Mouse (Mus musculus): ENCODE data around the gene Pla2g3.

Pla2g3 gene

DNA sequence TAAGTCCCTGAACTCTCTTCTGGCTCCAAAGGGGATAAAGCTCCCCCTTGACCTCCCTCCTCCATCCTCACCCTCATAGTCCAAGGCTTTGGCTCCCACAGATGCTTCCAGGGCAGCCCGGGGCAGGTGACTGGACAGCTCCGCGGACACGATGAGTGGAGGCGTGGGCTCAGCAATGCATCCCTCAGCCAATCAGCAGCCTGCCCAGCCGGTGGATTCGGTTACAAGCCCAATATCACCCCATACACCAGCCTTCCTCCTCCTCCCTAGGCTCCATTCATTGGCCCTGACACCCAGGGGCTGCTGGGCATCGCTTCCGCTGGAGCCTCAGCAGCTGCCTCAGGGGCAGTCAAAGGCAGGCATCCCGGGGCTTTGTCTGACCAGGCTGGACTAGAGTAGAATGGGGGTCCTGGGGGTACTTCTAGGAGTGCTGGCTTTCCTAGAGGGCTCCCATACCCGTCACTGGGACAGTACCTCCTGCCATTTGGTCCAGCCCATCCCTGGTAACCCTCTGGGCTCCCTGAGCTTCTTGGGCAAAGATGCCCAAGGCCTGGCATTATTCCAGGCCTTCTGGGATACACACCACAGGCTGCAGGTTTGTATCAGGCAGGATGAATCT lies at the start of gene Pla2g3:
Pla2g3 (plus strand) TSS at position 333 of the 619 bp plus-strand sequence.
- DNase-seq (ENCODE audit: low spot score), result no peak

DNA sequence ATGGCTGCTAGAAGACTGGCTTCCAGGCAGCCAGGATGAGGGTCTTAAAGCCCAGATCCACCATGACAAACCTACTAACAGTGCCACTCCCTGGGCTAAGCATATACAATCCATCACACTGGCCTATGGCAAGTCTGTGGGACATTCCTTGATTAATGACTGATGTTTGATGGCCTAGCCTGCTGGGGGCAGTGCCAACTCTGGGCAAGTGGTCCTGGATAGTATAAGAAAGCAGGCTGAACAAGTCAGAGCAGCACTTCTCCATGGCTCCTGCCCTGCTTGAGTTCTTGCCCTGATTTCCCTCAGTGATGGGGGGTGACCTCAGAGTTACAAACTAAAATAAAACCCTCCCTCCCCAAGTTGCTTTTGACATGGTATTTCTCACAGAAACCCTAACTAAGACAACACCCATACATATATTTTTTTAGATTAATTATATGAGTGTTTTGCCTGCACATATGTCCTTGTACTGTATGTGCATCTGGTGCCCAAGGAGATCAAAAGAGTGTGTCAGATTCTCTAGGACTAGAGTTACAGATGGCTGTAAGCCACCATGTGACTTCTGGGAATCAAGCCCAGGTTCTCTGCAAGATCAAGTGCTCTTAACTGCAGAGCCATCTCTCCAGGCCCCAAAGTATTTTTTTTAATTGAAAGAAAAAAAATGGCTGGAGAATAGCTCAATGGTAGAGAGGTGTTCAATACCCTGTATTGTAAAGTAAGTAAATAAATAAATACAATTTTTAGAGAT lies 46.2 kb upstream of the Pla2g3 start:
- no peak for DNase-seq (ENCODE audit: low spot score)

DNA sequence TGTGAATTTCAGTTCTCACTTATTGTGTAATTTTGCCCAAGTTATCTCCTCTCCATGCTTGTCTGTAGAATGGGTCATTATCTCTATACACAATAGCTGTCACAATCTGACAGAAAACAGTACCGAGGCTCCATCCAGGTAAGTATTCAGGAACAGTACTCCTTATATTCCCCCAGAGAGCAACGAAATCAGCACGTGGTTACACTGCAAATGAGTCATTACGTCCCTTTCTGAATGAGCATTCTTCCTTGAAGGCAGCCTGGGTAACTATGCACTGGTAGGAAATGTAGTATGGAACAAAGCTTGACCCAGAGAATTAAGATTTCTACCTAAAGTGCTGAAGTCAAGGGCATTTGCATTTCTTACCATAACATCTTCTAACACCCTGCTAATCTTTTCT lies 45.4 kb upstream of the Pla2g3 start:
- no peak for DNase-seq (ENCODE audit: low spot score)

DNA sequence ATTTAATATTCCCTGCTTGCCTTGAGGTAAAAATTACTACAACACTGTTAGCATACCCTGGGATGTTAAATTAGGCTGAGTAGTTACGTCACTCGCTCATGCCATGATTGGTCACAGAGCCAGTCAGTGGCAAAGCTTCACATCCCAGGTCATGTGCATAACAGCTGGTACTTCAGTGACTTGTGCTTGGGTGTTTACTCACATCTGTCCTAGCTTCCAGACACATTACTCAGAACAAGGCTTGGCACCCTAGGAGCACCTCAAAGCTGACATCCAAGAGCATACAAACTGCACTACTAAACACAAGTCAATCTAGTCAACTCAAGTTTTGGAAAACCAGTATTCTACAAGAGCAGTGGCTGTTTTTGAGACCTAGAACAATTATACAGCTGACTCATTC lies 45.0 kb upstream of the Pla2g3 start:
- no peak for DNase-seq (ENCODE audit: low spot score)

DNA sequence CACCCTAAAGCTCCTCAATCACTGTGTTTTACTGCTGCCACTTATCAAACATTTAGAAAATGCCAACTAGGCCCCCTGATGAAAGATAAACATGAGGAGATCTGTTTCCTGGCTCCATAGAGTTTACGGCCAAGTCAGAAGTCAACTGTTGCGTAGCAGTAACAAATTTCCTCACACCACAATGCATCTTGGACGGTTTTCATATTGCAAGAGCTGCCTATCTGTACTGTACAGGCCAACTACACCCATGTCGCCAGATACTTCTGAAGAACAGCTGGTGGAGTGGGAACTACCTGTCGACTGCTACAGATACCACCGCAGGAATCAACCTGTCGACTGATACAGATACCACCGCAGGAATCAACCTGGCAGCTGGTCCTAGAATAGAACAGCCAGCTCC lies 43.2 kb upstream of the Pla2g3 start:
- no peak for DNase-seq (ENCODE audit: low spot score)

DNA sequence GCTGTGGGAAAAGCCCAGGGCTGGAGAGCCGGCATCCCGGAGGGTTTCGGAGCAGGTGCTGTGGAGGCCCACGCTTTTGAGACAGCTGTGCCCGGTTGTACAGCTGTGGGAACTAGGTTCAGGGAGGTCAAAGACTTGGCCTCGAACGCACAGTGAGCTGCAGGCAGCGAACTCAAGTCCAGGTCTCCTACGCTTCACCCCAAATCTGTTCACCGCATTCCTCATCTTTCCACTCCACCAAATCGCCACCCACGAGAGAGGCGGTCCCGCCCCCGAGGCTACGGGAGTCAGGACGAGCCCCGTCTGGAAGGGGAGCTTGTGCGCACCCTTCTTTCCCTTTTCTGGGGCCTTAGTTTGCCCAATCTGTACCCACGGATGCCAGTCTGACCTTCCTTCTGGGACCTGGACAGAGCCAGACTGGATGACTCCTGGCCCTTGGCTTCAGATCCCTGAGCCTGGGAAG lies 36.4 kb upstream of the Pla2g3 start:
- peak; percentile 32 for DNase-seq (ENCODE audit: low spot score)

DNA sequence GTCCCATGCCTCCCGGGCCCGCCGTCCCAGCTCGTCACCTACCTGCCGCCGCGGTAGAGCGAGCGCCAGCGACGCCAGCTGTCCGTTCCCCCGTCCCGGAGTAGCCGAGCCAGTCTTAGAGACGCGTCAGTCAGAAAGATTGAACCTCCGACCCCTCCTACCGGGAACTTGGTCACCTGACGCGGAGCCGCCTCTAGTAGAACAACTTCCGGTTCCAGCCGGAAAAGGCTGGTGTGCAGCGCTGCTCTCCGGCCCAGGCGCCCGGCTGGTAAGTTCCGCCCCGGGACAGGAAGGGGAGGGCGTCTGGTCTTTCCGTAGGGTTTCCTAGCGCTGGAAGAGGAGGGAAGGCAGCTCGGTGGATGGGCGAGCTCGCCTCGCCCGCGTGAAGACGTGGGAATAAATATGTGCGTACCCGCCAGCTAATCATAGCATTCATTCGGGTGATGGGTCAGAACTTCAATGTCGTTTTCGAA lies 35.9 kb upstream of the Pla2g3 start, which contains the start of gene Rnf185:
Rnf185 (minus strand) TSS at position 197 of the 473 bp plus-strand sequence.
- DNase-seq (ENCODE audit: low spot score), result peak; percentile 94

DNA sequence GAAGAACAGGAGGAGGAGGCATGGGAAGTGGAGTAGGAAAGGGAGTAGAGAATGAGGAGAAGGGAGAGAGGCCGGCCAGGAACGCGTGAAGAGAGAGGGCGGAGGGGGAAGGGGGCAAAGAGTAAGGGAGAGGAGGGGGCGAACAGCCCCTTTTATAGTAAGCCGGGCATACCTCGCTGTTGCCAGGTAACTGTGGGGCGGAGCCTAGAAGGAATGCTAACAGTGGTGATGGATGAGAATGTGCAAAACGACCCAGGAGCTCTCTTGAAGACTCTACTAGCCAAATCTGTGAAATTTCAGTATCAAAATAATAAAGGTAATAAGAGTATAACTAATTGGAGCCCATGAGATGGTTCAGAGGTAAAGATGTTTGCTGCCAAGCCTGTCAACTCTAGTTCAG lies 35.3 kb upstream of the Pla2g3 start:
- DNase-seq (ENCODE audit: low spot score), result no peak

DNA sequence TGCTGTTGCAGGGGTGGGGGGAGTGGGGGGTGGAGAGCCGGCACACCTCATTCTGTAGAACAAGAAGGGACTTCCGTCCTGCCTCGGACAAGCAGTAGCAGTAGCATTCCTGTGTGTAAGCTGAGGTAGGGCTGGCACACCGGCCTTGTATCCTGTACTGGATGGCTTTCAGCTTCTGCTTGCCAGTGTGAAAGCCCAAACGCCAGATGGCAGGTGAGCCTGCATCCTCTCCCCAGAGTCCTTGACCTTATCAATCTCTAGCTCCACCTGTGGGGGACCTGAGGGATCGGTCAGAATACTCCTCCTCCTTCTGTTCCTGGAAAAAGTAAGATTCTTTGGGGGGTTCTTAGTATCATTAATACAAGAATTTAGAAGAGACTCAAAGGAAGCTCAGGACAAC lies 34.6 kb upstream of the Pla2g3 start:
- DNase-seq (ENCODE audit: low spot score), result no peak

DNA sequence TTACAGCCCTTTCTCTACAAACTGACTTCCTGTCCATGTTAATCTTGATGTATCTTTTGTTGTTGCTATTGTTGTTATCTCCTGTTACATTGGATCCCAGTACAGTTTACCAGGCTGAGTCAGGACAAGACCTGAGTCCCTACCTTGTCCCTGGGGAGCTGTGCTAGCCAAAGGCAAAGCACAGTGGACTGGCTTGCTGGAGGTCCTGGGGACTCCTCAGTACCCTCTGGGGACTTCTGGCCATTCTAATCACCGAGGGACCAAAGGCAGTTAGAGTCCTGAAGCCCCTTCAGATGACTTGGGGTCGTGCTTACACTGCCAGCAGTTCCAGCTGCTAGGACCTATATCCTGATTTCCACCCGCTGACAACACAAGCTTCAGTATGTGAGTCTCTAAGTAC lies 33.6 kb upstream of the Pla2g3 start:
- no peak for DNase-seq (ENCODE audit: low spot score)

DNA sequence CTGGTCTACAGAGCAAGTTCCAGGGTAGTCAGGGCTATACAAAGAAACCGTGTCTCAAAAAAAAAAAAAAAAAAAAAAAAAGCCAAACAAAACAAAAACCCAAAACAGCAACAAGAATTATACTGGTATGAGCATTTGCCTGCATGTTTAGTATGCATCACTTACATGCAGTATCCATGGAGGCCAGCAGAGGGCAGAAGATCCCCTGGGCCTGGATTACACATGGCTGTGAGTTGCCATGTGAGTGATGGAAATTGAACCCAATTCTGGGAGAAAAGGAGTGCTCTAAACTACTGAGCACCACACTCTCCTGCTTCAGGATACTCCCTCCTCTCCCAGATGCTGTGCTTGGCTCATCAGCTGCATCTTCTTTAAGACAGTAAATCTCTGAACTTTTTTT lies 31.7 kb upstream of the Pla2g3 start:
- peak; percentile 59 for DNase-seq (ENCODE audit: low spot score)

DNA sequence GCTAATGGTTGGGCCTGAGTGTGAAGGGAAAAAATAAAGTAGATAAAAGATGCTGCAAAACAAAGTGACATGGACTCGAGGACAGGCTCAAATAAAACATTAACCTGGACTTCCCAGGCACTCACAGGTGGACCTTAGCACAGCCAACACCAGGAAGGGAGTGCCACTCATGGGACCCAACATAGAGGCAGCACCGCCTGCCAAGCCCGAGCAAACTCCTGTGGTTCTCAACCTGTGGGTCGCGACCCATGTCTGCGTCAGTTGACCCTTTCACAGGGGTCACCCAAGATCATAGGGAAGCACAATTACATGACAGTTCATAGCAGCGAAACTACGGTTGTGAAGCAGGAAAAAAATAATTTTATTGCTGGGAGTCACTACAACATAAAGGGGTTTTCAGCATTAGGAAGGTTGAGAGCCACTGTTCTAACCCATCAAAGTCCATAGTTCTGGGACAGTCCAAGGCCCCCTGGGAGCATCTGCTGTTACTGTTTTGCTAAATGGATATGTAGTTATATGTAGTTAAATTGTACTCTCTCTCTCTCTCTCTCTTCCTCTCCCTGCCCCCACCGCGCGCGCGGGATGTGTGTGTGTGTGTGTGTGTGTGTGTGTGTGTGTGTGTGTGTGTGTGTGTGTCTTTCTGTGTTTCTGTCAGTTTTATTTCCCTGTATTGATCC lies 29.5 kb upstream of the Pla2g3 start:
- DNase-seq (ENCODE audit: low spot score), result no peak

DNA sequence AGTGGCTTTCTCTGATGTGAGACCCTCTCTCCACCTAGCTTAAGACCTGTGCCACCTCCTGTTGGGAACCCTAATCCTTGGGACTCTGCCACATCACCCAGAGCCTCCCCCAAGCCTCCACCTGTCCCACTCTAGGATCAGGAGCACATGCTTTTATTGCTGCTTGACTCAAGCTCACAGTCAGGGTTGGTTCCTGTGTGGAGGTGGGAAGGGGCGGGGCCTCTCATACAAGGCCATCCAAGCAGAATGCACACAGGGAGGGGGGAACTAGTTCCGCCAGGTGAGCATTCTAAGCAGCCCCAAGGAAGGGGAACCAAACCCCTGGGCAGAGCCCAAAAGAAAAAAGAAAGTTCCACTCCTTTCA lies 29.0 kb upstream of the Pla2g3 start:
- no peak for DNase-seq (ENCODE audit: low spot score)

DNA sequence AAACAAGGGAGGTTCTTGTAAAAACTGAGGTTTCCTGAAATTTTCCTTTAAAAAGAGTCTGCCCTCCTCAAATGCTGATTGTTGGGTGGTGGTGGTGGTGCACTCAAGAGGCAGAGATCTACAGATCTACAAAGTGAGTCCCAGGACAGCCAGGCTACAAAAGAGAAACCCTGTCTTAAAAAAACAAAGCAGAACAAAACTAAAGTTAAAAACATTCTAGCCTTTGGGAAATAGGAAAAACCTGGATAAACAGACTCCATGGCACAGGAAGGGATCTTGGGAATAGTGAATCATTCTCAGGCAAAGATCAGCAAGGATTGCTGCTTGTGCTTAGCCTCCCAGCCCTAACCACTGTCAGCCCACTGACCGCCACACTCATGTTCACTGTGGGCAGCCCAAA lies 25.2 kb upstream of the Pla2g3 start:
- no peak for DNase-seq (ENCODE audit: low spot score)

DNA sequence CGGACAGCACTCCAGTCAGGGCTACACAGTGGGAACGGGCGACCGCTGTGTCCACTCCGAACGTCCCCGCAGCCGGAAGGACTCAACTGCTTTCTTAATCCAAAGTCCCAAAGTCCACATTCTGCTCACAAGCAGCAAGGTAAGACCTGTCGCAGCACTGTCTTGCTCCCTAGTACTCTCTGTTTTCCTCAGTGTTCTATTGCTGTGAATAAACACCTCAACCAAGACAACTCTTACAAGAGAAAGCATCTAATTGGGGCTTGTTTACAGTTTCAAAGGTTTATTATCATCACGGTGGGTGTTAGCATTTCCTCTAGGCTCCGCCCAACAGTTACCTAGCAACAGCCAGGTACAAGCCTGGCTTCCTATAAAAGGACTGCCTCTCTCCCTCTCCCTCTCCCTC lies 16.6 kb upstream of the Pla2g3 start:
- no peak for DNase-seq (ENCODE audit: low spot score)

DNA sequence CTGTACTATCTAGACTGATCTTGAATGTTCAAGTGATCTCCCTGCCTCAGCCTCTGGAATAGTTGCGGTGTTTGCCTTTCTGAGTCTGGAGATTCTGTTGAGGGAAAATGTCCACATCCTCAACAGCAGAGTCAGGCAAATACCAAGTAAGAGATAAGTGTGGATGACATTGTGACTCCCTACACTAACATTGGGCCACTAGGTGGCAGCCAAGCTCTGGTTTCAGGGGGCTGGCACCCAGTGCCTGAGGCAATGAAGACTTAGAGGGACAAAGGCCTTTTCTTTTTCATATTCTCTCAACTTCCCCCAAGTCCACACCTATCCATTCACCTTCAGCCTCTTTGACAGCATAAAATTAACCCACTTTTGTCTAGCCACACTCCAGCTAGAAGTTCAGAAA lies 15.6 kb upstream of the Pla2g3 start:
- peak; percentile 59 for DNase-seq (ENCODE audit: low spot score)

DNA sequence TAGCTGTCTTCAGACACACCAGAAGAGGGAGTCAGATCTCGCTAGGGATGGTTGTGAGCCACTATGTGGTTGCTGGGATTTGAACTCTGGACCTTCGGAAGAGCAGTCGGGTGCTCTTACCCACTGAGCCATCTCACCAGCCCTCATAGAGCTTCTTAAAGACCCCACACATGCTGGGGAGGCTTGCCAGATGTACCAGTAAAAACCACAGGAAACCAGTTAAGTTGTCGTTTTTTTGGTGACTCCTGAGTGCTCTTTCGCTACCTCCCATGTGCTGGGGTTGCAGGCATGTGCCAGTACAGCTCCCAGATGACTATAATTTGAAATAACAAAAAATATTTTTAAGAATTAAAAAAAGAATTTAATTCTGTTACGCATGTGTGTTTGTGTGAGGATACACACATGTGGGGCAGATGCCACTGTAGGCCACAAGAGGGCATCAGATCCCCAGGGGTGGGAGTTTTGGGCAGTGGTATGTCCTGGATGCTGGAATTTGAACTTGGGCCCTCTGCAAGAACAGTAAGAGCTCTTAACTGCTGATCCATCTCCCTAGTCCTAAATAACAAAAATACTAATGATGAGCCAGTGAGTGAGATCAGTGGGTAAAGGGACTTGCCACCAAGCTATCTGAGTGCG lies 13.5 kb upstream of the Pla2g3 start:
- DNase-seq (ENCODE audit: low spot score), result no peak

DNA sequence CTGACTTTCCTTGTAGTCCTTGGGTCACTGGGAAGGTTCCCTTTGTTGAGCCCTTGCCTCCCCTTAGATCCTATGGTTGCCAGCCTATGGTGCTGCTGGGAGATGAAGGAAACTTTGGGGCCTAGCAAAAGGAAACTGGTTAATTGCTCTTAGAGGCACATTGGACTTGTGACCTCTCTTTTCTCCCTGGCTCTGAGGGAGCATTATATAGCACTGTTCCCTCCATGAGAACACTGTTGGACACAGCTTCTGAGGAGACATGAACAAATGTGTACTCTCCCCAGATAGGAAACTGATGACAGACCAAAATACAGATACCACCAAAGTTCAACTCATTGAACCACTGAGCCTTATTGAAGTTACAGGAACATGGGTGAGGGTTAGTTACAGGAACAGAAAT lies 12.6 kb upstream of the Pla2g3 start:
- DNase-seq (ENCODE audit: low spot score), result no peak

DNA sequence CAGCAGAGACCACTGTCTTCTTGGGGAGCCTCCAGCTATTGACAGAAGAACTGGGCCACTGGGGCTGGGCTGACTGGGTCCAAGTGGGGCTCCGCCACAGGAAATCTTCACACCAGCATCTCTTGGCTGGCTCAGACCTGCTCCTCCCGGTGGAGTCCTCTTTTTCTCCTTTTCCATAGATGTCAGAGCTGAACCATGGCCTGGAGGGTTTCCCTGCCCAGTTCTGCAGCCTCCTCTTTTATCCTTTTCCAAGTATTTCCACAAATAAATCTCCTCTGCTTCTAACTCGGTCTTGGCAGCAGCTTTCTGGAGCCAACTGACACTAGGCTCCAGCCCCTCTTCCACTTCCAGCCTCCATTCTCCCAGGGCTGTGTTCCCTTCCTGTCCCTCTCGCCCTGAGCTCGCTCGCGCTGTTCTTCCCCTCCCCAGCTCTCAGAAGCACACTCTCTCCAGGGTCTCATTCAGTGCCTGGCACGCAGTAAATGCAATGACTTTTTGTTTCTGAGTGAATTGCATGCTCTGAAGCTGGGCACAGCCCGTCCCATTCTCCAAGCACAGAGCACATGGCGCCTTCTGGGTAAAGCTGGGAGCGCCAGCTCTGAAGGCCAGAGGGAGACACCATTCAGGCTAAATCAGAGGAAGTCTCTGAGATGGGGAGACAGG lies 4.0 kb upstream of the Pla2g3 start:
- DNase-seq (ENCODE audit: low spot score), result no peak

DNA sequence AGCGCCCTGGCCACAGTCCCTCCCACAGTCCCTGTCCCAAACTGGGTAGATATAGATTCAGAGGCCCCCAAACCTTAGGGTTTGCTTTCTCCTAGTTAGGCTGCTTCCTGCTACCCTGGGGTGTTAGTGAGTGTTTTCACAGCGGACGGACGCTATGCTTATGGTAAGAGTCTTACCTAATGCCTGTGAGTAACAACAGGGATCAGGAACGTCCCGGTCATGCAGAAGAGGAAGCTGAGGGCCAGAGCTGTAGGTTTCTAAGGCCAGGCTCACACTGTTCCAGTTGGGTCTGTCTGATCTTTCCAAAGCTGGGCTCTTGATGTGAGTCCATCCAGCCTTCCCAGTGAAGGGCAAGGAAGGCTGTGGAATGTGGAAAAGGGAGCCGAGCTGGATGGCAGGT lies 1.7 kb upstream of the Pla2g3 start:
- no peak for DNase-seq (ENCODE audit: low spot score)

DNA sequence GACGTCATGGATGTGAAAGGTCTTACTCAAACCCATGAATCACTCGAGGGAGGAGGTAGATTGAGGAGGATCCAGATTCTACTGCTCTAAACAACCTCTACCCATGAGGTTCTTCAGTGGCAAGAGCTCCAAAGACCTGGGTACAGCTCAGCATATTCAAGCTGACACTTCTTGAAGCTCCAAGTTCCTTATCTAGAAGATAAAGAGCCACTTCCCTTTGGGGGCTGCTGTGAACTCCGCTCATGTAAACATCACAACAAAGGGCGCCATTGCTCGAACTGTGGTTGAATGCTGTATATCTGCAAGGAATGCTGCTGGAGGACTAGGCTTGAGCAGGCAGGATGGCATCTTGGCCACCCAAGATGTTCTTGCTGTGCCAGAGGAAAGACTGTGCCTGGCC lies 952 bp downstream of the Pla2g3 start:
- DNase-seq (ENCODE audit: low spot score), result no peak

DNA sequence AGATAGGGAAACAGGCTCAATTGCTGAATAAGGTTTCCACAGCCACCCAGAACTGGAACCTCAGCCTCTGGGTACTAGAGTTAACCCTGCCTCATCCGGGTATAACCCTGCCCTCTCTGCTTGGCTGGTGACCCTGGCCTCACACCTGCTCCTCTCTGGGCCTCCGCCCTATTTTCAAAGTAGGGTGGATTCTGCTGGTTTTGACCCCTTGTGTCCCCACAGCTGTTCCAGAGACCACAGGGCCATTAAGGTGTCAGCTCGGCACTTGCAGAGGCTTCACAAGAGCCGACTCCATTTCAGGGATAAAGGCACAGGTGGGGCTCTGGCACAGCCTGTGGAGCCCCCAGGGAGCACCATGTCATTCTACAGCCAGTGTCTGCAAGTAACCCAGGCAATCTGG lies 4.7 kb downstream of the Pla2g3 start:
- DNase-seq (ENCODE audit: low spot score), result no peak
